Mouse (Mus musculus): ENCODE data around the gene Crlf2.

The Crlf2 gene

DNA sequence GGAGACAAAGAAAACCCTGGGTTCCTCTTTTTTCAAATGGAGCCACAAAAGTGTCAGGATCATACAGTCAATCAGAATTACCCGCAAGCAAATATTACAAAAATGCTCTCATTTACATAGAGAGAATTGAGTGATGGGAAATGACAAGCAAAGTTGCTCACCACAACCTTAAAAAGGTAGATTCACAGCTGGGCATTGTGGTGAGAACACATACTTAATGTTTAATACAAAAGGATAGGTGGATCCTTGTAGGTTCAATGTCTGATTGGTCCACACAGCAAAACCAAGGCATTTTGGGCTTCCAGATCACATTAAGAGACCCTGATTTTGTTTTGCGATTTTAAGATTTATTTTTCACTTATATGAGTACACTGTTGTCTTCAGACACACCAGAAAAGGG lies 11.7 kb downstream of the Crlf2 start:
- DNase-seq: no peak

DNA sequence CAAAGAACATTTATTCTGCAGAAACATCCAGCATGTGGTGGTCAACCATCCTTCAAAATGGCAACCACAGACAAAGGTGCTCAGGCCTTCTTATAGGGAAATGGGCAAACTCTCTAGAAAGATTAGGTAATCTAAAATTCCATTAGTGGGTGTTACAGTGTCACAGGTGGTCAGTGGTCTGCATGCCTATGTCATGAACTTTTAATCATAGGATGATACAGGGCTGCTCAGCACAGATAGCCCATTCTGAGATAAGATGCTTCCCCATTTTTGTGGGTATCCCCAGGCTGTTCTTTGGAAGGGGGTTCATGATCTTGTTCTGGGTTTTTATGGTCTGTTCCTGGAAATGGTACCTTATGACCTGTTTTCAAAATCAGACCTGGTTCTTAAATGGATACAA lies 49.1 kb downstream of the Crlf2 start:
- no peak for DNase-seq

DNA sequence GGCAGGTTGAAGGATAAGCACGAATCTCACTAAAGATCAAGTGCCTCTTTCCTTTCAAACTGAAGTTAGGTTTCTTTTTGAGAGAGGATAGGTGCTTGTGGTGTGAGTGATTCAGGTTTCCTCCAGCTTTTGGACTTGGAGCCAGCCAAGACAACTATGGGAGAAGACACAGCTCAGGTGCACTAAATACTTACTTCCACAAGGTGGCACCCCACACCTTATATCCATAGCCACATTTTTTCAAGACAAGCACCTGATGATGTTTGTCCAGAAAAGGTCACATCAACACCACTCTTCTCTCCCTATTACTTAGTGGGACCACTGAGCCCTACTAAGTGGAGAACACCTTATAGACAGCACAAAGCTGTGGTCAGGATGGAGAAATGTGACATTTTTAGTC lies 52.1 kb downstream of the Crlf2 start:
- peak; percentile 40 to 46 for DNase-seq

Data from cerebellum, postnatal 14 days (tissue).